Mouse (Mus musculus): ENCODE data around the gene Crybb2.
A peak's percentile ranks its signal among the peaks of the same experiment; 100 is the strongest.

Crybb2 gene

DNA sequence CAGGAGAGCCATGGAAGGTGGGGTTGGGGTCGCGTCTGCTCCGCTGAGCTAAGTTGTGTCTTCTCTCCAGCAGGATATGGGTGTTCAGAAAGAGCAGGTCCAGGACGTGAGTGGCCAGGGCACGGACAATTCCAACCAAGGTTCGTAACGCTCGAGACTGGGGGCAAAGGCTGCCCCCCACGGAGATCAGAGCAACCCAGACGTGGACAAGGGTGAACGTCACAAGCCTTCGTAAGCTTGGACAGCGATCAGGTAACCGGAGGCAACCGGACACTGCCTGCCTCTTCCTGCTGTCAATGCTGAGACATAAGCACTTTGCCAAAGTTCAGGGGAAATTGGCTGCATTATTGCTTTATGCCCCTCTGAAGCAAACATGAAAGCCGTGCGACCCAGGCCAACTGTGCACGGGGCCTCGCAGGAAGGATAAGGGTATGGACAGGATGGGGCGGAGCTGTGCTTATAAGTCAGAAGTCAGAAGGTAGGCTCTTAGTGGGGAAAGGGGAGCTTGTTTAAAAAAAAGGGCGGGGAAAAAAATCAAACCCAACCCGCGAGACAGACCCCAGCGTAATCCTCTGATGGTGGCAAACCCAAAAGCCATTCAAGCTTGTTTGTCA, 20.3 kb upstream of the Crybb2 start:
- no peak for DNase-seq (ENCODE audit: low spot score)

DNA sequence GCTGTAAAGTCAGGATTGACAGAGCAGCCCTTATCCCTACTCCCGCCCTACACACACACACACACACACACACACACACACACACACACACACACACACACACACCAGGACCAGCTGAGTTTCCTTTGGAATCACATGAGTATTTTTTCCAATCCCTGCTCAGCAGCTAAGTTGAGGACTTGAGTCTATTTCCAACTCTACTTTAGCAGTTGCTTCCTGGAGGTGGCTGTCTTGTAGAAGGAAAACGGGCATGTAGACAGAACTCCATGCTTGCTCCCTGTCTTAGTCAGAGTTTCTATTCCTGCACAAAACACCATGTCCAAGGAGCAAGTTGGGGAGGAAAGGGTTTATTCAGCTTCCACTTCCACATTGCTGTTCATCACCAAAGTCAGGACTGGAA, 17.5 kb upstream of the Crybb2 start:
- DNase-seq (ENCODE audit: low spot score), result no peak

DNA sequence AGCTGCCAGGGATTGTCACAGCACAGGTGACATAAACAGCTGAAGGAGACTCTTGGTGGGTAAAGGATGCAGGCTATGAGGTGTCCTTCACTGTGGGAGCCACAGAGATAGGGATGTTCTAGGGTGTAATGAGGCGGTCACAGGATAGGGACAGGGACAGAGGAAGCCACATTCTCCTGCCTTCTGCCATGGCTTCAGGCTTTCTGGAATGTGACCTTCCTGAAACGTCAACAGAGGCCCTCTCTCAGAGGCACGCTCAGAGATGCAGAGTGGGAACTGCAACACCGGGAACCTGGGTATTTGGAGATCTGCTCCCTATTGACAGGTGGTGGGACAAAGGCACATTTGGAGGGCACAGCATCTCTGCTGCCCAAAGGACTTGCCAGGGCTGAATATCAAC, 17.1 kb upstream of the Crybb2 start:
- DNase-seq (ENCODE audit: low spot score), result no peak

DNA sequence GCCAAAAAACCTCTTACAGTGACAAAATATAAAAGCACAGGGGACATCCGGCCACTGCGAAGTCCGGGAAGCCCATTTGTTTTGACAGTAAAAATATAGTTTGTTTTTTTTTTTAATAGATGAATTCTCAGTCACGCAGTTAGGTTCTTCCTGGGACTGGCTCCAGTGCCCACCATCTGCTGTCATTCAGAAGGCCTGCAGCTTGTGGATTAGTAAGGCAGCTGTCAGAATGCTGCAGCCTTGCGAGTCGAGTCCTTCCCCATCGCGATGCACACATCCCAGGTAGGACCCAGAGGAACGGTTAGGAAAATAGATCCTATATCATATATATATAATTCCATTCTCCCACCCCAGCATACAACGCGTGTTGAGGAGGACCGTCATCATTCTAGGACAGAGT, 16.5 kb upstream of the Crybb2 start:
- DNase-seq (ENCODE audit: low spot score), result no peak

DNA sequence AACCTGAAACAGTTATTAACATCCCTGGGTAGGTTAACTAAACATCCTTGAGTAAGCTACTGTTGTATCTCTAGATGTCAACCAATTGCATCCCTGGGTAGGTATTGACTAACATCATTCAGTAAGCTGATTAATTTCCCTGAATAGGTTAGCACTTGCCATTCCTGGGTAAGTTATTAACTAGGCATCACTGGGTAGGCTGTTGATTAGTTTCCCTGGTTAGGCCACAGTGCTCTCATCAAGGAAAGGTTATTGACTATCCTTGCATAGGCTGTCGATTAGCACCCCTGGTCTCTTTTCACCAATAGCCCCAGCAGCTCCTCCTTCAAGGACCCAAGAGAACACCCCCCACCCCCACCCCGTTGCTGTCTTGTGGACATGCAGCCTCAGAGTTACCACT, 16.0 kb upstream of the Crybb2 start:
- DNase-seq (ENCODE audit: low spot score), result no peak

DNA sequence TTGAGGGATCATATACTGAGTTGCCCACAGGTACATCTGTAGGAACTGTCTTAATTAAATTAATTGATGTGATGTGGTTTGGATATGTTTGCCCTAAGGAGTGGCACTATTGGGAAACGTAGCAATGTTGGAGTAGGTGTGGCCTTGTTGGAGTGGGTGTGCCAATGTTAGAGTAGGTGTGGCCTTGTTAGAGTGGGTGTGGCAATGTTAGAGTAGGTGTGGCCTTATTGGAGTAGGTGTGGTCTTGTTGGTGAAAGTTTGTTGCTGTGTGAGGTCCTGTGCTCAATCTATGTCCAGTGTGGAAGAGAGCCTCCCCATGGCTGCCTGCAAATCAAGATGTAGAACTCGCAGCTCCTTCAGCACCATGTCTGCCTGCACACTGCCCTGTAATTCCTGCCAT, 14.4 kb upstream of the Crybb2 start:
- DNase-seq (ENCODE audit: low spot score), result no peak

DNA sequence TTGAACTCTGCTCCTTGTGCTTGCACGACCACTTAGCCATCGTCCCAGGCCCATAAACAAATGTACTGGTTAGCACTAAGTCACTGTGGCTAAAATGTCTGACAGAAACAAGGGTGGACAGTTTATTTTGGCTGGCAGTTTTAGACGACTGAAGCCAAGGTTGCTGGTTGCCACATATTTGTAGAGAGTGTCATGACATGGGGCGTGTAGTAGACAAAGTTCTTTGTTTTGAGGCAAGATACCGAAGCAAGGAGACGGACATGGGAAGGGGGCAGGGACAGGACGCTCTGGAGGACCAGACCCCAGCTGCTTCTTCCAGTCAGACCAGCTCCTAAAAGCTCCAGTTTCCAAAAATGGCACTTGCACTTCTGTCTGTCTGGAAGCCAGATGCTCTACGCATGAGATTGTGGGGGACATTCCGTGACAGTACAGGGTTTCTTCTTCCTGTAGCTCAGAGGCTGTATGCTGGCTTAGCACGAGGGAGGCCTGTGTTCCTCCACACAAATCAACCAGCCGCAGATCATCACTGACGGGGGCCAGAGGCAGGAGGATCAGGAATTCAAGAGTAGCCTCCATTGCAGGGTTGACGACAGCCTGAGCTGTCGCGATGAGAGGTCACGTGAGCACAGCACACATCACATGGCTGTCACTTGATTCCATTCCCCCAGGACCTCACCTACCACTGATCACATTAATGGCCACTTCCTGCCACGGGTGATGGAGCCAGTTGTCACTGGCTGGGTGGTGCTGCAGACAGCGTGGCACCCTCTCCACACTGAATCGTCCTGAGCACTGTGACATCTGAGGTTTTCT, 12.6 kb upstream of the Crybb2 start:
- DNase-seq (ENCODE audit: low spot score), result no peak

DNA sequence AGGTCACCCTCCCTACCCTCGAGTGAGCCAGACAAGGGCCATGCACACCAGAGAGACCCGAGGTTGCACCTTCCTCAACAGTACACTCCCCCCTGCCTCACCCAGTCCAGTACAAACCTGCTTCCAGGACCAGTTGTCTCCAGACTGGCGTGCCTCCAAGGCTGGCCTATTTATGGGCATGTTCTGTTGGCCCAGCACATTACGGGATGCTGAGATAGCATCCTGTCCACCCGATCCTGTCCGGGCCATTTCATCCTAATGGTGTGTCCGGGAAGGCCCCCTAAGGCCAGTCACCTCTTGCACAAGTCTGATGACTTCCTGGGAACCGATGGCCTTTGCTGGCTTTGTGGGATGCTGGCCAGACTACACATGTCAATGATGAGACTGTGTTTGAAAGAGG, 11.5 kb upstream of the Crybb2 start, which contains the start of gene Crybb3:
Crybb3 (minus strand) TSS at position 146 of the 400 bp plus-strand sequence.
- no peak for DNase-seq (ENCODE audit: low spot score)

DNA sequence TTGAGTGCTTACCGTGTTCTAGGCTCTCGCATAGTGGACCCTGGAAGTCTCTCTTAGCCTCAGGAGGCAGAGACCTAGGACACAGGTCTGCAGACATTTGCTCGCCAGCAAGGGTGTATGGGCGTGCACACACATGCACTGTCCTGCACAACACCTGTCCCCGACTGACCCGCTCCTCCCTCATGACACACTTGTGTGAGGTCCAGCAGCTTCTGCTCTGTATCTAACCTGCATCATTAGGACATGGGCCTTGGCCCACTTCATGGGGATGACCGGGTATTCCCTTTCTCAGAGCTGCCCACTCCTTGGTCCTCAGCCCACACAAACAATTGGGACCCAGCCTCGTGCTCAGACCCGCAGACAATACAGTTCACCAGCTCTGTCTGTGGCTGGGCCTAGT, 11.1 kb upstream of the Crybb2 start:
- DNase-seq (ENCODE audit: low spot score), result no peak

DNA sequence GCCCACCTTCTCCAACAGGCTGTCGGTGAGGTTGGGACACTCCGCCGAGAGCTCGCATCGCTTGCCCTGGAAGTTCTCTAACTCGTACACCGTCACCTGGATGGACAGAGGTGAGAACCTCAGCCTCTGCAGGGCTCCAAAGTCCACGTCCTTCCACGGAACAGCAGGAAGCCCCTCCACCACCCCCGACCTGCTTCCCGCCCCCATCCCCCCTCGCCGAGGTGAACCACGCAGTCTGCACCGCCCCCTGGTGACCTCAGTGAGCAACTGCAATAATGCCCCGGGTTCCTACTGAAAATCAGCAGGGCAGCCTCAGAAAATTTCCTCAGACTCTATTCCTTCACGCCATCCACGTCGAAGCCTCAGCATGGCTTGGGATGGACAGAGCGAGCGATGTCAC, 9.9 kb upstream of the Crybb2 start:
- no peak for DNase-seq (ENCODE audit: low spot score)

DNA sequence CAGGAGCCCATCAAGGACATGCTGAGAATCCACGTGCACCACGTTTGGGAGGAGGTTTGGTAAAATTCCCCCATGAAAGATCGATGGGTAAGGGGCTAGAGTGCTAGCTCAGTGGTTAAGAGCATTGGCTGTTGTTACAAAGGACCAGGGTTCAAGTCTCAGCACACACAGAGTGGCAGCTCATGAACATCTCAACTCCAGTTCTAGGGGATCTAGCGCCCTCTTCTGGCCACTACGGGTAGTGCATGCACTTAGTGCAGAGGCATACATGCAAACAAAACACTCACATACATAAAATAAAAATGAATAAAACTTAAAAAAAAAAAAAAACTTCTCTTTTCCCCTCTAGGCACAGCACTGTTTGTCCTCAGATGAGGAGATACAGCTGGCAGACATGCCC, 8.8 kb upstream of the Crybb2 start:
- DNase-seq (ENCODE audit: low spot score), result no peak

DNA sequence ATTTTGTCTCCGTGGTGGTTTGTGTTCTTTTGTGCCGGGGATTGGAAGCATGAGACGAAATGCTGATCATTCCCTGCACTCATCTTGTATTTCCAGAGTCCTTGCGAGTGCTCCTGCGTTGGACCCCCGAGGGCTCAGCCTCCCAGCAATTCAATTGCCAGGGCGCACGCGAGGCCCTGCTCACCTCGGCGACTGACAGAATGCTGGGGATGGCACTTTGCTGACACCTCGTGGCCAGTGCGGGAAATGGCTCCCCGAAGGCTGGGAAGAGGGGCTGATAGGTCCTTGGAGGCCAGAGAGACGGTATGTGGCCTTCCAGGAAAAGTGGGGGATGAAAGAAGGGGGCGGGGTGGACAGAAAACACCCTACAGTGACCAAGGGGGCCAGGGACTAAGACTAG, 15.6 kb downstream of the Crybb2 start:
- DNase-seq (ENCODE audit: low spot score), result peak; percentile 44

DNA sequence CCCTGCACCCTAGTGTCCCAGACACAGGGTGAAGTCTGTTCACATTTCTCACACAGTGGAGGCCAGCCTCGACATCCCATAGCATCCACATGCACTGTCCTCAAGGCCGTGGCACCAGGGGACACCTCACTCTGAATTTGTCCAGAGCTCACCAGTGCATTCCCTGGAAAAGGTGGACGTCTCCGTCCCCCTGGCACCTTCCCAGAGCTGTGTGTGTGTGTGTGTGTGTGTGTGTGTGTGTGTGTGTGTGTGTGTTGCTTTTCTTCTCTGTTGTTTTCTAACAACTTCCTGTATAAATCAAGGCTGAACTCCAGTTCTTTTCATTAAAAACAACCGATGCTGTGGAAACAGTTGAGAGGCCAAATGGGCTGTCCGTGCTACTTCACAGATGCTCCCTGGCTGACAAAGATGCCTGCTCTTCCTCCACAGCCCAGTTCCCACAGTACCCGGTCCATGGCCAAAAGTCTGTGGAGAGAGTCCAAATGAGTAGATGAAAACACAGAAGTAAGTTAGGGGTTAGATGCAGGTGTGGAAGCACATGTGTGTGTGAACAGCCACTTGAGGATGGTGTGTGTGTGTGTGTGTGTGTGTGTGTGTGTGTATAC, 19.2 kb downstream of the Crybb2 start:
- no peak for DNase-seq (ENCODE audit: low spot score)

DNA sequence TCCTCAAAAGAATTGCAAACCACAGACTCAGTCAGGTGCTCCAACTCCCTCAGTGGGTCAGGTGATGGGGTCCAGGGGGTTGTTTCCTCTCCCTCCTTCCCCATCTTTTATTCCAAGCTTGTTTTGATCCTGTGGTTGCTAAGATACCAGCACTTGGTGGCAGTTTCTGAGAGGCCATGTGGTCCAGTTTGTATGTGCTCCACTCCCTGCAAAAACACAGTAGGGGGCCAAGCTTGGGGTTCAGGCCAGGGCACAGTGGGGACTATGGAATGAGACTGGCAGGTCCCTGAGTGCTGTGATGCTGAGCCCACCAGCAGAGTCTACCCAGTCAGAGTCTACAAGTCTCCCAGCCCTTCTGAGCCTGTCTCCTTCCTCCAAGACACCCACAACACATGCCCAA, 20.0 kb downstream of the Crybb2 start:
- no peak for DNase-seq (ENCODE audit: low spot score)

DNA sequence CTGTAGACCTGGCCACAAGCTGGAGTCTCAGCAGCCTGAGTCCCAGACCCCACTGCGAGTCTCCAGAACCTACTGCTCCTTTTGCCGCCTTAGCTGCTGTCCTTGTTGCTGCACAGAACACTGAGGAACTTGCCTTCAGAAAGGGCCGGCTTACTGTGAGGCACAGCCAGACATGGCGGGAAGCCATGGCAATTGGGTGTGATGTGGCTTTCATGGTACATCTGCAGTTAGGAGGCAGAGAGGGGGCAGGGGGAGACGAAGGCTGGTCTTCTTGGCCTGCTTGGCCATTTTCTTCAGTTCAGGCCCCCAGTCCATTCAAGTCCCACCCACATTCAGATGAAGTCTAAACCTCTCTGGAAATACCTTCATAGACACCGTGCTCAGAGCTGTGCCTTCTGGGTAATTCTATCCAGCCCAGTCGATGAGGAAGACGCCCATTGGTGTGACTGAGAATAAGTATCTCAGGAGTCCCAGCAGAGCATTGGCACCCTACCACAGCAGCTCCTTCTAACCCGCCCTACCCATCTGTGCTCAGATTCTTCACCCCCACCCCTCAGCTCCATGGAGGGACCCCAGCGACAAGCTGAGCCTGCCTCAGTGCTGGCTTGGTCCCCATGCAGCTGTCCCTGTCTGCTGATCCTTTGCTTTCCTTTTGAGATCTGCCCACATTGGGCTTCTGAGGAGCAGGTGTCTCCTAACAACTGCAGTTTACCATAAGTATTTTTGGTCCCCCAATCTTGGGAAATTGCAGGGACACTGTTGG, 24.2 kb downstream of the Crybb2 start:
- no peak for DNase-seq (ENCODE audit: low spot score)

DNA sequence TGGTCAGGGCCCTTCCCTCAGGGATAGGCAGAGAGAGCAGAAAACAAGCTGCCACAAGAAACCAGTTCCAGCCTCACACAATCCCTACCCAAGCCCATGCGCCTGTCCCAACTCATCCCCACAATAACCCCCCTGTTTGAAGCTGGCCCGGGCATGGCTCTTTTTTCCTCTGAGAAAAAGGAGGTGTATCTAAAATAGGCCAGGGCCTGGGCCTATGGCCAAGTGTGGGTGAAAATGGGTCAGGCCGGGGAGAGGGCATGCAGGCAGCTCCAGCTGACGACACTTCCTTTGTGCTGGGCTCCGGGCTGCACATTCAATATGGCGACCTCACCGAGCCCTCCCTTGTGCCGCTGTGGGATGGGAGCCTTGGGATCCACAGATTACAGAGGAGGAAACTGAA, 26.4 kb downstream of the Crybb2 start:
- DNase-seq (ENCODE audit: low spot score), result no peak

DNA sequence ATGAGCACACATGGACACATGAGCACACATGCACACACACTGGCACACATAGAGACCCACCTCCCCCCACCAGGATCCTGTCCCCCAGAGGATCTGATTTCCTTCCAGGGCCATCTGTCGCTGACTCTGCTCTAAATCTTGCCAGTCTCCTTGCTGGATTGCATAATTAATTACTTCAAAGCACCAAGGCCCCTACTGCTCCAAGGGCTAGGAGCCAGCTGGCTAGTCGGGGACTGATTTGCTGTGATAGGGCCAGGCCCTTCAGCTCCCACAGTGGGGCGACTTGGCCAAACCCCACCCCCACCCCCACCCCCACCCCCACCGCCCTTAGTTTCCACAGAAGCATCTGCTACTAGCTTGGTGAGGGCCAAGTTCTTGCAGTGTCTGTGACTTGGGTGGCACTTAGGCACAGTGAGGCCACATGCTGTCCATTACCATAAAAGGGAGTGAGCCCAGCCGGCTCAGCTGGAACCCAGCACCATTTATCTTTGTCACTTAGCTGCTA, 28.3 kb downstream of the Crybb2 start:
- no peak for DNase-seq (ENCODE audit: low spot score)

DNA sequence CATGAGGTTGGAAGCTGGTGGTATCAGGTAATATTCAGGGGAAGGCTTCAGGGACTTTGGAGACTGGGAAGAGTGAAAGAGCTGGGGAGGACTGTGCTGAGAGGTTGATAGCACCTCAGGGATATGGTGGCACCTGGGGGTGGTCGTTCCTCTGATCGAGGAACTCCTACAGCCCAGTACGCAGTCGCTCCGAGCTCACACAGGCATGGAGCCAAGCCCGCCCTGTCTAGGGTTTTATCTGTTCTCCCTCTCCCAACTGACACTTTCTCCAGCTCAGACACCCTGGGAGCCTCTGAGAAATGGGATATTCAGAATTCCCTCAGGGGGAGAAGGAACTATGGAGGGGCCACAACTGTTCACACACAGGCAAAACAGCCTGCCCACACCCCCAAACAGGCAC, 29.1 kb downstream of the Crybb2 start:
- DNase-seq (ENCODE audit: low spot score), result no peak

DNA sequence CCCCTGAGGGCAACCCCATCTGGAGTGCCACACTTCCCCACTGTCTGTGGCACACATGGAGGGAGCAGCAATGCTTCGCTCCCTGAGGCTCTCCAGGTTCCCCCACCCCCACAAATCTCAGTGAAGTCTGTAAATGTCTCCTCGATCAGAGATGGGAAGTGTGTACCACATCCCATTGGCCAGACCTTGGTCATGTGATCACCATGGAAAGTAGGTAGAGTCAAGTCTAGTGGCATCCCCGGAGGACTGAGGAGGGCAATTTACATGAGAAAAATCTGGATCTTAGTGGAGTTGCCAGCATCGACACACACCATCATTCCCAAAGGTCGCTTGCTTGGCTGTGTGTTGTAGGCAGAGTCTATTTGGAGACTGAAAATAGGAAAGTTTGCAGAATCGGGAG, 31.3 kb downstream of the Crybb2 start:
- DNase-seq (ENCODE audit: low spot score), result no peak

DNA sequence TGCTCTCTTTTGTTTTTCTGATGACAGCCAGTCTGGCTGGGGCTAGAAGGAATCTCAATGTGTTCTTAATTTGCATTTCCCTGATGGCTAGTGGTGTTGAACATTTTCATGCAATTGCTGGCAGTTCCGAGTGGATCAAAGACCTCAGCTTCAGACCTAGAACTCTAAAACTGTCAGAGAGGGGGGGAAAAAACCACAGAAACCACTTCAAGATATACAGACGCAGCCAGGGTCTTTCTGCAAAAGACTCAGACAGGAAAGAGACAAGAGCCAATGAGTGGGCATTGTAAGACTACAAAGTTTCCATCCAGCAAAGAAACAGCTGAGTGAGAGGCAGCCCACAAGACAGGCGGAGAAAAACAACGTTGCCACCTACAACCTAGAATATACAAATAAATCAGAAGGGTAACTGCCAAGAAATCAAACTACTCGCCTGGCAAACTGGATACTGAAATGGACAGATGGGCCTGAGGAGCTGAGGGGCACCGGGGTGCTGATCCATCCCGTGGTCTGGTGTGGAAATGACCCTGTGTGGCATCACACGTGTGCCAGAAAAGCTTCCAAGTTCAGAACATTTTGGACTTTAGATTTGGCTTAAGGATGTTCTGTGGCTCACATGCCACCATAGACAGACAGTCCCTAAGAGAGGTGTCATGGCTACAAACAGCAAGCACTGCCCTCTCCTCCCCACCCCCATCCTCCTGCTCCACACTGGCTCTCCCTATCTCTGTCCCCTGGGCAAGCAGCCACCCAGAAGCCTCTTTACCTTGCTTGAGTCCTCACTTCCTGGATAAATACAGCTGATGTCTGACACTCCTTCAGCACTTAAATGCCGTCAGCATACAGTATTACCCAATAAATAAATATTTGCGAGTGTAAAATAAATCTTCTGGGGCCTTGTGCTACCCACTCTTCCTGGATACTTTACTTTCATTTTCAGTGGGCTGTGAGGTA, 34.5 kb downstream of the Crybb2 start:
- DNase-seq (ENCODE audit: low spot score), result no peak

DNA sequence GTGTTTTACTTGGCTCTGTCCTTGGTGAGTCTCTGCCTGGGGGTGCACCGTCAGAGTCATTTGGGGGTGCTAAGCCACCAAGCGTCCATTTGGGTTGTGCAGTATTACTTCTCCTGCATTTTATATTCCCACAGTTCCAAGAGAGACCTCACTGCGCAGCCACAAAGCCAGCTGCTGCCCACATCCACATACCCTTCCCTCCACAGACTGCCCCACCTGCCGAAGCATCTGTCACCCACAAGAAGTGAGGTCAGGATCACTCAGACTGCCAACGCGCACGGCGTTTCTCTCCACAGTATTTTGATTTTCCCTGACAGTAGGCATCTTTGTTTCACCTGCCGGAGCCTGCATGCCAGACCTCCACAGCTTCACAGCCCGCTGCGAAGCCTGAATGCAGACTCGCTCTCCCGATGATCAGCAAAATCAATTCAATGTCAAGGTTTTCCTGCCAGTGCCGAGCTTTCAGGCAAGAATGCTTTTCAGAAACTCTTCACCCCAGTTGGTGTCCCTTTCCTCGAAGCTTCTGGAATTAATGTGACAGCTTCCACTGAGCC, 38.6 kb downstream of the Crybb2 start:
- no peak for DNase-seq (ENCODE audit: low spot score)
